Mouse (Mus musculus) thymus, postnatal 25 days (tissue): ENCODE measurements around the gene Terf2ip.

Experiments used
- DNase-seq: peaks from one replicate; pipeline ENCODE4 v3.0.0; 2022

Terf2ip gene

DNA sequence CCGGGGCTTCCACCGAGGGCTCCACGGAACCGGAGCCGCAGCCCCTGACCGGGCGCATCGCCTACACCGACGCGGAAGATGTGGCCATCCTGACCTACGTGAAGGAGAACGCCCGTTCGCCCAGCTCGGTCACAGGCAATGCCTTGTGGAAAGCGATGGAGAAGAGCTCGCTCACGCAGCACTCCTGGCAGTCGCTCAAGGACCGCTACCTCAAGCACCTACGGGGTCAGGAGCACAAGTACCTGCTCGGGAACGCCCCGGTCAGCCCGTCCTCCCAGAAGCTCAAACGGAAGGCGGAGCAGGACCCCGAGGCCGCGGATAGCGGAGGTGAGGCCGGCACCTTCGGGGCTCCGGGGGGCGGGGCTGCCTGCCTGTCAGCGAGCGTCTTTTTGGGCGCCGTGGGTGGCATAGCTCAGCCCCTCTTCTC is 631 bp downstream of the Terf2ip start:
- peak; percentile 55 for DNase-seq

DNA sequence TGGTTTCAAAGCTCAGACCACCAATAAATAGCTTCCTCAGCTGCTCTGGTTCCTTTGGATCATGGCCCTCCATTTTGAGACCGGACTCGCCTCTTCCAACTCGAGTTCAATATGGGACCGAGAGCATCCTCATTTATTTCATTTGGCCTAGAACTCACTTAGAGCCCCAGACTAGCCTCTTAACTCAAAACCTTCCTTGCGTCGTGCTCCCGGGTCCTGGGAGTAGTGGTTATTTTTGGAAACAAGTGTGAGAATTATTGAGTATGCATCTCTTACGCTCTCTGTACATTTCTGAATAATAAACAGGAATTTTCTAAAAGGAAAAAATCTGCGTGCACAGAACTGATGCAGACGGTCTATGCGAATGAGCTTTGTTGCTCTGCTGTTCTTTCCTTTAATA is 3.7 kb downstream of the Terf2ip start, which contains the start of gene Gm6793:
Gm6793 (minus strand) TSS at position 101 of the 400 bp plus-strand sequence.
- no peak for DNase-seq

DNA sequence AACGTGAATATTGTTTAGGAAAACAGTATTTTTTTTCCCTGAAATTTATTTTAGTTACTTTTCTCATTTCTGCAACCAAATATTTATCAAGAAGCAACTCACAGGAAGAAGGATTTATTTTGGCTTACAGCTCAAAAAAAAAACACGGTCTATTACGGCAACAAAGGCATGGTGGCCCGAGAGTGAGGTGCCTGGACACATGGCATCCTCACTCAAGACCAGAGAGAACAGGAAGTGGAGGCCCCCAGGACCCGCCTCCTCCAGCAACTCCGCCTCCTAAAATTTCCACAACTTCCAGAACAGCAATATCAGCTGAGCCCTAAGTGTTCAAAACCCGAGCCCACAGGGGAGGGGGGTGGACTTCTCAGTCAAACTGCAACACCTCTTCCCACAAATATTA is 18.3 kb downstream of the Terf2ip start:
- no peak for DNase-seq

DNA sequence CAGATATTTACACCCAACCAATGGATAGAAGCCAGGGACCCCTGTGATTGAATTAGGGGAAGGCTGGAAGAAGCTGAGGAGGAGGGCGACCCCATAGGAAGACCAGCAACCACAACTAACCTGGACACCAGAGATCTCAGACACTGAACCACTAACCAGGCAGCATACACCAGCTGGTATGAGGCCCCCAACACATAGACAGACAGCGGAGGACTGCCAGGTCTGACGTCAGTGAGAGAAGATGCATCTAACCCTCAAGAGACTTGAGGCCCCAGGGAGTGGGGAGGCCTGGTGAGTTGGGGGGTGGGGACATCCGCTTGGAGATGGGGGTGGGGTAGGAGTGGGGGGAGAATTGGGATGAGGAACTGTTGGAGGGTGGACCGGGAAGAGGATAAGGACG is 19.5 kb downstream of the Terf2ip start:
- DNase-seq = no peak

DNA sequence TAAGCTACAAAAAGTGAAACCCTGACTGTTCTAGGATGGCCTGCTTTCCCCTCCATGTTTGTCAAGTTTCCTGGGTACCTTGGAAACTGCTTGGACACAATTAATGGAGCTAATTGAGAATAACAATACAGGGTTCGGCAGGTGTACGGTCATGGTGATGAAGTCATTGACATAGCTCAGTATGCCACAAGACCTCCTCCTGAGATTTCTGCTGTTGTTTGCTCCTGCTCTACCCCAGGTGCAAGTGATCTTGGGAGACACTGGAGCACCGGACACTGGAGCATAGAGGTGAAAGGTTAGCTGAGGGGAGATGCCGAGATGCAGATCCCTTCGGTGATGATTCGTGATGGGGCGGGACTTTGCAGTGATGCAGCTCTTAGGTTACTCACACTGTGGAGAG is 21.9 kb downstream of the Terf2ip start:
- DNase-seq = no peak

DNA sequence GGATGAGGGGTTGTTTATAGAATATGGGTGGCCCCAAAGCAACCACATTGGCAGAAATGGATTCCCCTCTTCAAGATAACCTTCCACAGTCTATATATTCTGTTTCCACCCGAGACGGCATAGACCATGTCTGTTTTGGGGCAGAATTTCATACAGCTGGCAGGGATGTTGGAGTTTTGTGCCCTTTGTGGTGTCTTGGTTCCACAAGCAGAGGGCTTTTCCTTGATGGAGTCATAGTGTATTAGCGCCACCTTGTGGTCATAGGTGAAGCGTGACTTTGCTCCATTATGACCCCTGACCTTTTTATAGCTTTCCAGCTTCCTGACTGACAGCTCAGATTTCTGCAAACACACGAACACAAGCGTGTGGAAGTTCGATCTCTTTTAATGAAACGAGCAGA is 23.4 kb downstream of the Terf2ip start:
- peak; percentile 27 for DNase-seq

DNA sequence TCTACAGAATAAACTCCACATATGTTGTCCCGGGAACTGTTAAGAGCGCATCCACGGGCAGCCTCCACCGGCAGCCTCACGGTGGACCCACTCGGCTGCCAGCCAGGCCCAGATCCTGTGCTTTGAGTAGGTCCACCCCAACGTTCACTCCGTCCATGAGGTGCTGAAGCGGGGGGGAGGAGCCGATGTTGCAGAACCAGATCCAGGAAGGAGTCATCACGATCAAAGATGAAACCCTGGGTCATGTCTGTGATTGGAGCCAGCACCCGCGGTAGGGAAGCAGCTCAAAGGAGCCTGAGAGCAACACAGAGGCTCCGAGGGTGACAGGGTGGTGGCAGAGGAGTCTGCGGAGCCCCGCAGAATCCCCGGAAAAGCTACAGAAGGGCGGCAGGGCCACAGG is 26.3 kb downstream of the Terf2ip start:
- DNase-seq = no peak

DNA sequence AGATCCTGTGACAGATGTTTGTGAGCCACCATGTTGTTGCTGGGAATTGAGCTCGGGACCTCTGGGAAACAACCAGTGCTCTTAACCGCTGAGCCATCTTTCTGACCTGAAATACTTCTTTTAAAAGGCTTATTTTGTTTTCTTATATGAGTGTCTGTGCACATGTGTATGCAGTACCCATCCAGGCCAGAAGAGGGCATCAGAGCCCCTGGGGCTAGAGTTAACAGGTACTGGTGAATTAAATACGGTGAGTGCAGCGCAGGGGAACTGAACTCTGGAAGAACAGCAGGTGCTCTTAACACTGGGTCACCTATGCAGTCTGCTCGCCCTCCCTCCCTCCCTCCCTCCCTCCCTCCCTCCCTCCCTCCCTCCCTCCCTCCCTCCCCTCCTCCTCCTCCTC is 34.0 kb downstream of the Terf2ip start:
- peak; percentile 4 for DNase-seq

DNA sequence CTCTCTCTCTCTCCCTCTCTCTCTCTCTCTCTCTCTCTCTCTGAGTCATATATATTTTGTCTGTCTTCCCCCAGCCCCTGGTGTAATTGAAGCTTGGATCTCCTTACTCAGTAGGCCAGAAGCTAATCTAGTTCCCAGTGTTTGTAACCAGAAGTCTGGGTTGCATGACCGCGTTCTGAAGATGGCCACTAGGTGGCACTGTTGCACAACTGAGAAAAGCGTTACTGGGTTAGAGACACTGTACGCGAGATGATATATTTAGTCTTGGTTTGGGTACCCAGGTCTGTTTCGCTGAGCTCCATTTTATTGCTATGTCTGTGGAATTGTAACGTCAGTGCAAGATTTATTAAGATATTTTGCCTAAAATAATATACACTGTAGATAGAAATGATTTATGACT is 34.7 kb downstream of the Terf2ip start:
- DNase-seq = peak; percentile 76

DNA sequence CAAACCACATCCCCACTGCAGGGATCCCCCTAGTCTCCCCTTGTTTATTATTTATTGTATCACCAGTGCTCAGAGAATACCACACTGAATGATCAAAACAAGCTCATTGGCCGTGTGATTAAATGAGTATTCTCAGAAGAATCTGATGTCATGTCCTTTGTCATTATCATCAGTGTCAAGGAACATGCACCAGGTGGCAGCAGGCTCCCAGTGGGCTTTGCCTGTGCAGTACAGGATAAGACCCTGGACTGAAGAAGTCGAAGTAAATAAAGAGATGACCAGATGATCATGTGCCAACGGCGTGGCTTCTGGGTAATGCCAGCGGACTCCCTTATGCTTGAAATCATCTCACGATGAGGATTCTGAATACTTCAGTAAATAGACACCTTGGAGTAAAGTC is 37.1 kb downstream of the Terf2ip start:
- DNase-seq = no peak

DNA sequence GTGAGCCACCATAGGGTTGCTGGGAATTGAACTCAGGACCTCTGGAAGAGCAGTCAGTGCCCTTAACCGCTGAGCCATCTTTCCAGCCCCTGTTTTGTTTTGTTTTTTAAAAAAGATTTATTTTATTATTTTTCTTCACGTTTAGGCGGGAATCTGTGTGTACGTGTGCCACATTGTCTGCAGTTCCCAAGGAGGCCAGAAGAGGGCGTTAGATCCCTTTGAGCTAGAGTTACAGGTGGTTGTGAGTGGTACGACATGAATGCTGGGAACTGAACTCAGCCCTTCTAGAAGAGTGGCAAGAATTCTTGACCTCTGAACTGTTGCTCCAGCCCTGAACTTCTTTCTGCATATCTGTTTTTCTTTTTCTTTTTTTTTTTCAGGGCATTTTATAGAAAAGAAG is 38.8 kb downstream of the Terf2ip start:
- DNase-seq = no peak

DNA sequence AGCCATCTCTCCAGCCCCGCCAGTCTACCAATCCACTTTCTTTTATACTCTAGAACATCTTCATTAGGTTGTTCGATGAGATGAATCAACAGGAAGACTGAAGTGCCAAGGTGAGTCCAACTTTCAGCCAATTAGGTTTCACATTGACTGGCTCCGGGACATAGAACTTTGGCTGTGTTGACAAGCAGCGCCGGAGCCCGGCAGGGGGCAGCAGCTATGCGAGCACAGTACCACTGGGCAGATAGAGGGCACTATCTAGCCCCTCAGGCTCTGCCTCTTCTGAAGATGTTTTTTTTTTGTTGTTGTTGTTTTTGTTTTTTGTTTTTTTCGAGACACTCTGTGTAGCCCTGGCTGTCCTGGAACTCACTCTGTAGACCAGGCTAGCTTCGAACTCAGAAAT is 40.3 kb downstream of the Terf2ip start:
- DNase-seq = no peak

DNA sequence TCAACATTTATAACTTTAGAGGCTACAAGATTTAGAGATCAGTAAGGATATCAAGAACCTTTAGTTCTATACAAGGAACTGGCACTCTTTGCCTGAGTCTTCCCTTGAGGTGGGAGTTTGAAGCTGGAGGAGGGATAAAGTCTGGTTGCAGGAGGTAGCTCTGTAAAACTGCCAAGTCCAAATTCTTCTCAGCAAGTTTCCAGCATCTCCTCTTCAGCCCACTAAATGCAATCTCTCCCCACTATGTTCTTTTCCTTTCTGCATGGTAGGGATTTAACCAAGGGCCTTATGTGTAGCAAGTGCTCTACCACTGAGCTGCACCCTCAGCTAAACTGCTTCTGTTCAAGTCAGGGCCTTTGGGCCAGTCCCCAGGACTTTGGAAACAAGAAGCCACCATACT is 43.3 kb downstream of the Terf2ip start:
- no peak for DNase-seq

DNA sequence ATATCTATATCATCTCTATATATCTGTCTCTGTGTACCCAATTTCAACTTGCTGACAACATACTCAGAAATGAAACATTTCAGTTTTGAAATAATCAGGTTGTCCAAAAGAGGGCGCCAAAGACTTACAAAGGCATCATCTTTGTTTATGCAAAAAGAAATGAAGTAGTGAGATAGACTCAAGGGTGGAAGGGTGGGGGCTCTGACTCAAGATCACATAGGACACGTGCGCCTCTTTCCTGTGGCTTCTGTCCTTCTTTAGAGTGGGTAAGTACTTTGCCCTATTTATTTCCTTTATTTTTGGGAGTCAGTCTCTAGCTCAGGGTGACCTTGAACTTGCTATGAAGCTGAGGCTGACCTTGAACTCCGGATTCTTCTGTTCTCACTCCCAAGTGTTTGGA is 50.2 kb downstream of the Terf2ip start:
- no peak for DNase-seq
